Mouse (Mus musculus): ENCODE data around the gene Gm21750. TPM values are rescaled to one million over a fixed set of nuclear protein-coding genes. Genes with fewer than 3 reads are reported as not detected.
"Not testable (repeated sequence)": the region's sequence is repeated elsewhere in the genome, so short reads cannot be mapped to it uniquely, and the experiment has no call there.

Gene Gm21750
- total RNA-seq (2015), result not detected in 2 replicates
- not detected in 2 replicates for total RNA-seq (2017)

- ATAC-seq (ENCODE audit: poor library complexity, severe bottlenecking), result not testable (repeated sequence)
Measured at GRCm38 (mm10) chr14:73660925-73661324, at the start of gene Gm21750. Gene Gm21750 (plus strand): TSS chr14:73661225.

DNA sequence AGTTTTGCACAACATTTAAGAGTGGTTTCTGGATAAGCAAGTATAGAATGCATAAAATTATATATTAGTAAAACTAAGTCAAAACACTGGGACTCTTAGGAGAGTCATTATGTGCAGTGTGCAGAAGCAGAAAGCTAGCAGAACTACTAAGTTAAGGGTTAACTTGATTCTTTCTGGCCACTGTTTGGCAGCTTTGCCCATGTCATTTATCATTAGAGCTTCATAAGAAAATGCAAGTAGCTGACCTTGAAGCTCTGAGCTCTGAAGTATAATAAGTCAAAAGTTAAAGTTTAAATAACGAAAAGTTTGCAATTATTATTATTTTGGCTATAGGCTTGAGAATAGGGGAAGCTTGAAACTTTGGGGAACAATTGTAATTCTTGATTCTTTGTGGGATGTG, 46.1 kb upstream of the Gm21750 start:
- not testable (repeated sequence) for ATAC-seq (ENCODE audit: poor library complexity, severe bottlenecking)

DNA sequence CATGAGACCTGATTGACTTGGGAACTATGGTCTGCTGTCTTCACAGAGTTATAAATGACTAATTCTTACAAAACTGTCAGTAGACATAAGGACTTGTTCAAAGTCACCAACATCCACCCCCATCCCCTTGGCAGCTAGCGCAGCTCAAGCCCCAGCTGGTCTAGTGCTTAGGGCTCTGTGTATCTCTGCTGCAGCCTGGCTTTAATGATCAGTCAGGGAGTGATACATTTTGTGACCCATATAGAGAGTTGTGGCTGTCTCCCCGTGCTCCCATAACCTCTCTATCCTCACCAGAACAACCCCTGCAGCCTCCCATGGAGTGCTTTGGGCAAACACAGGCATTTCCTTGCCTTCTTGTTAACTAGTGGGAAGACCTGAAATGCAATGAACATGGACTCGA, 40.1 kb upstream of the Gm21750 start:
- no peak for ATAC-seq (ENCODE audit: poor library complexity, severe bottlenecking)

DNA sequence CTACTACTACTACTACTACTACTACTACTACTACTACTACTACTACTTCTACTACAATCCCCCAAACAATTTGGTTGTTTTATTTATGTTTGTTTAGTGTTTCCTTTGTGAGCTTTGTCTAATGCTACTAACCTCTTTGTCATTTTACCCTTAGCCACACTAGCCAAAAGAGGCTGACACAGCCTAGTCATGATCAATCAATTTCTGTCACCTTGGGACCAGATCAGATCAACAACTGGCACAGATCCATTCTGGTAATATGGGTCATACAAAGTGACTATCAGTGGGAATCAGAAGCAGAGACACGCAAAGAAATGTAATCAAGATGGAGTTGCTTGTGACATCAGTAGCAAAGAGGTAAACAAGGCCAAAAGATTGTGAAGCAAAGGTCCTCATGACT, 38.0 kb upstream of the Gm21750 start:
- ATAC-seq (ENCODE audit: poor library complexity, severe bottlenecking), result no peak

DNA sequence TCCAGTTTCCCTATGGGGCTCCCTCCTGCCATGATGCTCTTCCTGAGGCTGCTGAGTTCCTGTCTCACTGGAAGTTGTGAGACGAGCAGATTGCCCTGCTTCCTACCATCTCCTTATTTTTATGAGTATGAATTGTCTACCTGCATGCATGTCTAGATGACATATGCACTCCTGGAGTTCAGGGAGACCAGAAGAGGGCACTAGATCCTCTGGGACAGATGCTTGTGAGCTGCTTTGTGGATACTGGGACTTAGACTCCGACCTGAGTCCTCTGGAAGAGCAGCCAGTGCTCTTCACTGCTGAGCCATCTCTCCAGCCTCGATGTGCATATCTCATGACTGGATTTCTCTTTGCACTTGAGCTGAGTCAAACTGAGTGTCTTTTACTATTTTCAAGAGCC, 35.6 kb upstream of the Gm21750 start:
- ATAC-seq (ENCODE audit: poor library complexity, severe bottlenecking), result no peak

DNA sequence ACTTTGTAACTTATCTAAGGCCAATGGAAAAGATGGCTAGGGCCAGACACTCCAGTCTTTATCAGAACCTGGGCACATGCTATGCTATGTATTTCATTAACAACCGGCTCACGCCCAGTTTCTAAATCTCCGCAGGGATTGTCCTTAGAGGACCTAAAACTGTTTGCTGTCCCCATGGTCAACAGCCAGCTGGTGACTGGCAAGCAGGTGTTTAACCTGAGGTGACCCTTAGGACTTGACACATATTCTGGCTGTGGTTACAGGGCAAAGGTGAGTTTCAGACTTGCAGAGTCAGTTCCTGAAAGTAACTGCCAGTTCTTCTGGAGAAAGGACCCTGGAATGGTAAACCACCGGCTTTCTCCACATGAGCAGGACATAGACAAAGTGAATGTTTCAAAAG, 29.5 kb upstream of the Gm21750 start:
- no peak for ATAC-seq (ENCODE audit: poor library complexity, severe bottlenecking)

- no peak for ATAC-seq (ENCODE audit: poor library complexity, severe bottlenecking)
Measured at GRCm38 (mm10) chr14:73632648-73633263, 28.3 kb upstream of the Gm21750 start.

GRCm38 (mm10) chr14:73634356-73634755, 26.7 kb upstream of the Gm21750 start:
- ATAC-seq (ENCODE audit: poor library complexity, severe bottlenecking), result no peak

GRCm38 (mm10) chr14:73637460-73637859, 23.6 kb upstream of the Gm21750 start:
- ATAC-seq (ENCODE audit: poor library complexity, severe bottlenecking), result no peak

- no peak for ATAC-seq (ENCODE audit: poor library complexity, severe bottlenecking)
Measured at GRCm38 (mm10) chr14:73650179-73650578, 10.8 kb upstream of the Gm21750 start.

- no peak for ATAC-seq (ENCODE audit: poor library complexity, severe bottlenecking)
Measured at GRCm38 (mm10) chr14:73670091-73670490, 9.1 kb downstream of the Gm21750 start.

DNA sequence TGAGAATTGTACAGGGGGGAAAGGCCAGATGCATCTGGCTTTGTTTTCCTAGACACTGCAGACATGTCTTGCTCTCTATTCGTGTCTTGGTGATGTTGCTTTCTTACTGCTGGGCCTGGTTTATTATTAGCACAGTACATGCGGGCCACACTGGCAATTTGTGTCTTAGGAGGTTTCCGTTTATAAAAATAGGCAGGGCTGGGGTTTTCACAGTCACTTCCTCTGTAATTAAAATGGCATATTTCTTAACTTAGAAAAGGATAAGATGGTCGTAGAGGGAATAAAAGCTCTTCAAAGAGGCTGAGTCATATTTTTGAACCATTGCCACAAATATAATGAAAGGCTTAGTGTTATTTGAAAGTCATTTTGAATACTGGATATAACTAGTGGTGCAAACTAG, 26.7 kb downstream of the Gm21750 start:
- ATAC-seq (ENCODE audit: poor library complexity, severe bottlenecking), result no peak

DNA sequence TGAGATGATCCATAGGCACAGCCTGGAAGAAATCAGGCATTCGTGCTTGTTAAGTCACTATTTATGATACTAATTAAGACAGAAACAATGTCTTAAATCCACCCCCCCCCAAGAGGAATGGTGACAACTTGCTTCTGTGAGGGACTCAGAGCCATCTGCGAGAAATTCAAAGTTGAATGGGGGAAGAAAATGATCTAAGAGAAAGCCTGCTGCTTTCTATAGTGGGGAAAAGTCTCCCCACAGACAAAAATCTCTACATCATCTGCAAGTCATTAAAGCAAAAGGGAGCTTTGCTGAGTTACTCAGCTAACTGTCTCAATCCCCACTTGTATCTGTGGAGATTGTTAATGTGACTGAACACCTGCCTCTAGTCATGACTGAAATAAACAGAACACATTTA, 27.4 kb downstream of the Gm21750 start:
- no peak for ATAC-seq (ENCODE audit: poor library complexity, severe bottlenecking)

GRCm38 (mm10) chr14:73700256-73700655, 39.2 kb downstream of the Gm21750 start:
- ATAC-seq (ENCODE audit: poor library complexity, severe bottlenecking), result no peak

GRCm38 (mm10) chr14:73709412-73710110, 48.5 kb downstream of the Gm21750 start:
- no peak for ATAC-seq (ENCODE audit: poor library complexity, severe bottlenecking)

Other genes starting within 250 kb of the Gm21750 start
- gene Med4, start 151.2 kb upstream of the Gm21750 start, total RNA-seq (2015), result 29.7 and 32.8 TPM in 2 replicates
- 51.0 and 51.3 TPM in 2 replicates for gene Med4, start 151.2 kb upstream of the Gm21750 start, total RNA-seq (2017)
- 57.8 and 64.9 TPM in 2 replicates for gene Sucla2, start 135.9 kb upstream of the Gm21750 start, total RNA-seq (2015)
- 105 and 109 TPM in 2 replicates for gene Sucla2, start 135.9 kb upstream of the Gm21750 start, total RNA-seq (2017)
- gene Nudt15, start 113.0 kb upstream of the Gm21750 start, total RNA-seq (2015), result 2.8 and 4.6 TPM in 2 replicates
- gene Nudt15, start 113.0 kb upstream of the Gm21750 start, total RNA-seq (2017), result 1.9 and 3.2 TPM in 2 replicates